Mouse (Mus musculus): ENCODE measurements around the gene Map3k12.

Map3k12 gene

DNA sequence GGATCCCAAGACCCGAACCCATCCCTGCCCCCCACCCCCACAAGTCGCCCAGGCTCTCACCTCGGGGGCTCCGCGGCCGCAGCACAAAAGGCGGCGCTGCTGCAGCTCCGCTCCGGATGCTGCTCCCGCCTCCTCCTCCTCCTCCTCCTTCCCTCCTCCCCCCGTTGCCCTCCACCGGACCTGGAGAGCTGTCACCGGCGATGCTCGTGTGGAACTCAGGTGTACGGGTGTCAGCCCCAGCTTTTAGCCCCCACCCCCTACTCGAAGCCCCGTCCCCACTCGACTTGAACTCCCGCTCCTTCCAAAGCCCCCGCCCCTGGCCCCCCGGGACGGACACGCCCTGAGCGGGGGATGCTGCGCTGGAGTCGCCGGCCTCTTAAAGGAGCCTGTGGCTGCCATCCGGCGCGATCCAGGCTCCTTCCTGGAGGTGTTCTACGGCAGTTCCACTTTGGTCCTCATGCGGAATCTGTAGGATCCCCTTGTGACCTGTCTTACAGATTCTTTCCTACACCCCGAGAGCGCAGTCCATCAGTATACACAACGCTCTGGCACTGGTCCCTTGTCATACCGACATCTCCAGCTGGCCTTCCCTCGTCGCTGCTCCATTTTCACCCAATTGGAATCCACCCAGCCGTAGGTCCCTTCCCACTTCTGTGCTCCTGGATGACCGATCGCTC is at the start of gene Map3k12:
Map3k12 (minus strand) TSS at position 337 of the 677 bp plus-strand sequence.
- no peak for DNase-seq (ENCODE audit: extremely low spot score, low read depth, low spot score)

DNA sequence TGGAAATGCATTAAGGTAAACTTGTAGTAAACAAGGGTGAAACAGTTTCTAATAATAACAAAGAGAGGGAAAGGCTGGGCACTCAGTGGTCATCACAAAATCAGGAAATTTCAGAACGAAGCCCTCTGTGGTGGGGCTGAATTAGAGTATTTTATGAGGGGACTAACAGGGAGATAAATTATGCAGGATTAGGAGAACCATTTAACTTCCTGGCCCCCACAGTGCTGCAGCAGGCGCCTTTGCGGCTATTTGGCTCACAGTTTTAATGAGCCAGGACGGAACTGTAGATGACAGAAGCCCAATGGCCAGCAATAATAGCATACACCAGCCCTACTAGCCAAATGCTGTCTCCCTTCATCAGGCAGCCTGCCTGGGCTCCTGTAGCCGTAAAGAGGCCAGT is 46.8 kb upstream of the Map3k12 start:
- DNase-seq (ENCODE audit: extremely low spot score, low read depth, low spot score): no peak

DNA sequence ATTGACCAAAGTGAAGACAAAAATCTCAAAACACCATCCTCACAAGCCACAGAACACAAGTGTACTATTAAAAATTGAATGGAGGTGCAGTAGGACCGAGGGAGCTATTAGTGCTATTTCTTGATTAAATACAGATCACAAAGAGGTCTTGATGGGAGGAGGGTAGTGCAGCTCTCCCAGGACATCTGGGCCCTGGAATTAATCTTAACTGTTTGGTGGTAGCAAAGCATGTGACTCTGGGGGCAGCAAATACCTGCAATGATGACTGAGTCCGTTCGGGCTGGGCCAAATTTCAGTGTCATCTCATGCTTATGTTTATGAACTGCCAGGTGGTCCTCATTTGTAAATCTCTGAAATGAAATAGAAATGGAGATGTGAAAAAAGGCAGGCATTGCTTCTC is 46.2 kb upstream of the Map3k12 start:
- DNase-seq (ENCODE audit: extremely low spot score, low read depth, low spot score): no peak

DNA sequence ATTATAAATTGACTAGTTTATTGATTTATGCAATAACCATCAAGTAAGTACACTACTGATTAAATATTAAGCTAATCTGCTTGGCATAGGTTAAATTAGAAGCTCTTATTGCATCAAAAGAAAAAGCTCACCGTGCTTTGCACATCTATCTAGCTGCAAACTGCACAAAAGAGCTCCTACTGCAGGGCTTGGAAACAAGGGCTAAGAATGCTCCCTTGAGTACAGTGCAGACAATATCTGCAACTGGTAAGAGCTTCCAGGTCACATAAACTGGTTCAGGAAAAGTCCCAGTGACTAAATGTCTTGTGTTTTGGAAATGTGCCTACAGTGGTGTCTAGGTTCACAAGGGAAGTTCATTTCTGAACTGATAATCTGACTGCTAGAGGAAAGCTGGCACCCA is 45.6 kb upstream of the Map3k12 start:
- DNase-seq (ENCODE audit: extremely low spot score, low read depth, low spot score): no peak

DNA sequence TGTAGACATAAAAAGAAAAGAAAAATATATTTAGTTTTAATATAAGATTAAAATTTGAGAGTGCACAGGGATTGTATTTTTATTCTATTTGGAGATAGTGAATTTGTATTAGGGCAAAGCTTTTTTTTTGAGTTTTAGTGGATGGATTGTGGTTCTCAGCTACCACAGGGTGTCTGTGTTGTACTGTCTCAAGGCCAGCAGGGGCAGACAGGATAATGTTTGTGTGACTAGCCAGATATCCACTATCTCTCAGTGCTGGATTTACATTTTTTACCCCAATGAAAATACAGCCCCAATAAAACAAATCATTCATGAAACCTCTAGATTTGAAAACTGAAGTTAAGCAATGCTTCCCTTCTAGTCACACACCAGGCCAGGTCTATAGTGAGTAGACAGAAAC is 40.7 kb upstream of the Map3k12 start:
- DNase-seq (ENCODE audit: extremely low spot score, low read depth, low spot score): no peak

DNA sequence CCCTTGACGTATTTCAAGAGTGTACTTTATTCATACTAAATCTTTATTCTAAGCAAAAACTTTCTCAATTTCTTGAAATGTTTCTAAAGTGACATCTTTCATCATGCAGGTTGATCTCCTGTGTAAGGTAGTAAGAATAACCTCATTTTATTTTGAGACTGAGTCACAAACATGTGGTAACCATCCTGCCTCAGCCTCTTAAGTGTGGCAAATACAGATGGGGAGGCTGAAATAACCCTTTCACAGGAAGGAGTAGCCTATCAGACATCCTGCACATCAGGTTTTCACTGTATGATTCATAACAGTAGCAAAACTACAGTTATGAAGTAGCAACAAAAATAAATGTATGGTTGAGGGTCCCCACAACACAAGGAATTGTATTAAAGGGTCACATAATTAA is 38.7 kb upstream of the Map3k12 start:
- DNase-seq (ENCODE audit: extremely low spot score, low read depth, low spot score): no peak

DNA sequence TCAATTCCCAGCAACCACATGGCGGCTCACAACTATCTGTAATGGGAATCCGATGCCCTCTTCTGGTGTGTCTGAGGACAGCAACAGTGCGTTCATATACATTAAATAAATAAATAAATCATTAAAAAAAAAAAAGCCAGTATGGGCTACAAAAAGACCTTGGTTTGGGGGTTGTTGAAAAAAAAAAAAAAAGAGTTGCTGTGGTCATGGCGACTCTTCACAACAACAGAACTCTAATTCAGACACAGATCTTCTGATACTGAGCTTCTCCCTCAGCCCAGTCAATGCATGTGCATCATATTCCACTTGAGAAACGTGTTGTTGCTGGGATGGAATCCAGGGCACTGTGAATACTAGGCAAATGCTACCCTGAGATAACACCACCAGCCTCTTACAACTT is 35.7 kb upstream of the Map3k12 start:
- DNase-seq (ENCODE audit: extremely low spot score, low read depth, low spot score): no peak

DNA sequence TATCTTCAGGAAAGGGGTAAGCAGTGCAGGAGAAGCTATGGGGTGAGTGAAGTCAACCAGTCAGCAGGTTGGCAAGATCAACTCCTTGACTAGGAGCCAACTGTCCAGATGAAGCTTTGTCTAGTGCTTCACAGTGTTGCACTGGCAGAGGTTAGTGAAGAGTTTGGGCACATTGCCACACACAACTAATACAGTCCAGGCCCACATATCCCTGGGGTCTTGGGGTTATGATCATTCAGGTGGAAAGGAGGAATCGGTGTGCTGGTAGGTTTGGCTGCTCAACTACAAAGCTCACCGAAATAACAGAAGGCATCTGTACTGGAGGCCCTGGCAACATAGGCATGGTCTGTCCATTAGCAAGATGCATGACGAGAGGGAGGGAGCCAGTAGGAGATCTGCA is 30.6 kb upstream of the Map3k12 start:
- DNase-seq (ENCODE audit: extremely low spot score, low read depth, low spot score): no peak

DNA sequence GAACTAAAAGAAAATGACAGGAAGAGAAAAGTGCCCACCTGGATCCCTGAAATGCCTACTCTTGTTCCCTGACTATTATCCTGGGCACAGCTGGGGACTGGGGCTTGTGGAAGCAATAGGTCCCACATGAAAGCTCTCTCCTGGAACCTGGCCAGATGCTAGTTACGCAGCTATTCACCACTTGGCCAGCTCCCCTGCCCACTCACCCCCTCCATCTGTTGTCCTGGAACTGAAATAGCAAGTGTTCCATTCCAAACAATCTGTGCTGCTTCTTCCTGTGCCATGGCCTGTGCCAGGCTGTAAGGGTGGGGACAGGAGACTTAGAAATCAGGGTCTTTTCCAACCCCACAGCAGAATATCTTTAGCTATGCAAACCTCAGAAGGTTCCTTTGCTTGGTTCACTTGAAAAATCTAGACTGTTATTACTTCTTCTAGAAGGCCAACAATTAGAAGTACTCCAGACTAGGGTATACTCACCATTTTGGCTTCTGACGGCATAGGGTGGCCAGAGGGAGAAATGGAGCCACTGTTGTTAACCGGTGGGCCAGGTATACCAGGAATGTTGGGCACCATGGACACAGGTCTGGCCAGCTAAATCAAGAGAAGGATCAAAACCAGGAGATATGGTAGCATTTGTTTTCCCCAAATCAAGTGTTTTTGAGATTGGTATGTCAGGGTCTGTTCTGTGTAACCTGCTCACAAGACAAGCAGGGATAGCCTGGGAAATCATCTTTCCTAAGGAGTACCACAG is 30.0 kb upstream of the Map3k12 start:
- DNase-seq (ENCODE audit: extremely low spot score, low read depth, low spot score): no peak

DNA sequence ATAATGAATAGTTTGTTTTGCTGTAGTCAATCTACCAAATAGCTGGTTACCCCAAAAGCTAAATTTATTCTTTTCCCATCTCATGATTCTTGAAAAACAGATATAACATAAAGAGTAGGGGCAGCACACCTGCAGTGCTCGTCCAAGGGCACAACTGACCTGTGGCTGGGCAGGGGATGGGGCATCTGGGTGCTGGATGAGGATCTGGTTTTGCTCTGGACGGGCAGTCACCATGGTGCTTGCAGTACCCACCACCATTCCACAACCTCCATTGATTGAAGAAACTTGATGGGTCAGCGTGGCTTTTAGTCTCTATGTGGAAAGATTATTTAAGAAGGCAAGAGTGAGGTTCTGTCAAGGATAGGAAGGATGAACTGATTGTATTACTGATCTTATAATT is 29.4 kb upstream of the Map3k12 start:
- DNase-seq (ENCODE audit: extremely low spot score, low read depth, low spot score): no peak

DNA sequence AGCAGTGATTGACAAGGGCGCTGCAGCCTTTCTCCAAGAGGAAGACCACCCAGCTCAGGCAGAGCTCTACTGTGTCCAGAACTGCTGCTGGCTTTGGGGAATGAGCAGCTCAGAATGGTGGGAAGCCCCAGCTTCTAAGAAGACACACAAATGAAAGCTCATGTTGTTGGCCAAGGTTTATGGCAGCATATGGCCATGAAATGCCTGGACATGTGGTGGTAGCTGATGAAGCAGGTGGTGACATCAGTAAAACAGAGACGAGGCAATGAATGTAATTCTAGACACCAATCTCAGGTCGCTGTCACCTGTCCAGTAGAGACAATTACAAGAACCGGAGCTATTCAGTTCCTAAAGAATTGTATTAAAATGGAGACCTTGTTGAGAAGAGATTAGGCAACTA is 27.9 kb upstream of the Map3k12 start:
- DNase-seq (ENCODE audit: extremely low spot score, low read depth, low spot score): no peak

DNA sequence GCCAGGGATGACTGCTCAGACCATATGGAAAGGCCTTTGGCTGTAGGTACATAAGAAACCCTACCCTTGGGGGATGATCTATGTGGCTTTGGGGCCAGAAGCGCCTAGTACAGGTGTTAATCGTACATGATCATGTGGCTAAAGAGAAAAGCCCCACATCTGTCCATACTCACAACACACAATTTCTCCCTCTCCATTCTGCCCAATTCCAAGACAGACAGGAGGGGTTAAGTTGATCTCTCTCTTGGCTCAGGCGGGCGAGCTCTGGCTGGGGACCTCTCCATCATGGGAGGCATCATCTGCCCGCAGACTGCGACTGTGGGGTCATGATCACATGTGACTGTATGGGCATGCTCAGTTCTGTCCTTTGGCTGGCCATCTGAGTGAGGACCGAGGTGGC is 17.1 kb upstream of the Map3k12 start:
- no peak for DNase-seq (ENCODE audit: extremely low spot score, low read depth, low spot score)

DNA sequence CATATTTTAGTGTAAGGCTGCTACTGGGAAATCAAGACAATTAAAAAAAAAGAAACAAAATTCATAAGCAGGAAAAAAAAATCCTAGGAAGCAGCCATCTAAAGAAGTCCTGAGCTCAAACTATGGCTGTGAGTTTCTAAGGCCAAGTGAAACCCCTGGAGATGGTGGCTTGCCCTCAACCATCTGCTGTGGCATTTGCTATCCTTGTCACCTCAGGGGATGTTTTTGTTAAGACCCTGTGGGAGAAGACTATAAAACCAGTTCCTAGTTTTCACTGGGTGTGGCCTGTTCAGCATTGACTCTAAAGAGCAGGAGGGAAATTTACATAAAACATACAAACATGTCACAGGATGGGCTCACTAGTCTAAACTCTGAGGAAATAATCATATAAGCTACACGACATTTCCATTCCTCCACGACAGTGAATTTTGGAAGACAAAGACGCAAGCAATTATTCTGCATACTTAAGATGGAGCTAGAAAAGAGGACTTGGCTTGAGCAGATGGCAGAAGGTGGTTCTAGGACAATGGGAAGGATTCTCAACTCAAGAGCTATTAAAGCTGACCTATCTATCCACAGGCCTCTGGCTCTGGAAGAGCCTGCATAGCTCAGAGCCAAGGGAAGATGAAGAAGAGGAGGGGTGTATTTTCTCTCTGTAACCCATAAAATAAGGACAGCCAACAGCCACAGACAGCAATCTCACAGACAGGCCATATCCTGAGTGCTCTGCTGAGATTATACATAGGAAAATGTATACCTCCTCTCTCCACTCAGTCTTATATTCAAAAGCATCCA is 15.4 kb upstream of the Map3k12 start:
- no peak for DNase-seq (ENCODE audit: extremely low spot score, low read depth, low spot score)

DNA sequence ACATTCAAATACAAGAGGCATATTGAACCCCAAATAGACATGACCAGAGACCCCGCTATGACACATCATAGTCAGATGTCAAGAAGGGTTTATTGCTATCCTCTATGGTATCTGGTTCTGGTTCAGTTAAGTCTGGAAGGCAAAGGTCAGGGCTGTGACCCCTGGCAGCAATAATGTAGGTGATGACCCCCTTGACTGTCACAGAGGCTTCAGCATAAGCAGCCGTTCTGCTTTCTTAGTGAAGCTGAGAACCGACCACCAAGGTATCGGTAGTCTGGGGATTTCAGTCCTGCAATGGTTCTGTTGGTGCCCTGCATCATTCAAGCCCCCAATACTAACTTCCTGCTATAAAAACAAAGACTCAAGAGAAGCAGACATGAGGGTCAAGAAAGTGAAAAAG is 14.7 kb upstream of the Map3k12 start:
- no peak for DNase-seq (ENCODE audit: extremely low spot score, low read depth, low spot score)

DNA sequence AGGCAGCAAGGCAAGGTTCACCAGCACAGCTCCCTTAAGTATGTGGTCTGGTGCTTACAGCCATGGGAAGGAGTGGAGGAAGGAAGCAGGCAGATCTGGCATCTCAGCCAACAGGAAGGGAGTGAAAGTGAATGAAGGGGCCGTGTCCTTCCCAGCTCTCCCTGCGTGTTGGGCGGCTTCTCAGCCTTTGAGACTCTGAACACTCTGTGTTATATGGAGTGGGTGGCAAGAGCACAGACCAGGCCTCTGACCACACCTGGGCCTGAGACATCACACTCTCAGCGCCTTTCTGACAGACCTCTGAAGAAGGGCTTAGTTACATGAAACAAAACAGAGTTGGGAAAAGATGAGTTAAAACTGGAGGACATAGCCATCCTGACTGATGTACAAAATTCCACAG is 13.7 kb upstream of the Map3k12 start:
- DNase-seq (ENCODE audit: extremely low spot score, low read depth, low spot score): no peak

DNA sequence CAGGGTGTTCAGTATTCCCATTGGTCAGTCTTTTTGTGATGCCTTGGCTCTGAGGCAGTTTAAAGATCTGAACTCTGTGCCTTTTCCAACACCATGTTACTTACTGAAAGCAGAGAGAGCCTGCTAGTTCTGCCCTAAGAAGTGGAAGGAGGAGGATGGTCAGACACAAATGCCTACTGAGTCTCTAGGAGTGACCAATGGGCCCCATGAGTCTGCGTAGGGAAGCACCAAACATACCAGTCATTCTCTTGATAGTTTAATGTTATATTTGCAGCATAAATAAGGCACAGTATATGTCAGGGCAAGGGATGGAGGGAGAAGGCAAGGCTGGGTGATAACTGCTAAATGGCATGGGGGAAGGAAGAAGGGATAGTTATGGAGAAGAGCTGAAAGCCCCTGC is 11.5 kb upstream of the Map3k12 start:
- no peak for DNase-seq (ENCODE audit: extremely low spot score, low read depth, low spot score)

DNA sequence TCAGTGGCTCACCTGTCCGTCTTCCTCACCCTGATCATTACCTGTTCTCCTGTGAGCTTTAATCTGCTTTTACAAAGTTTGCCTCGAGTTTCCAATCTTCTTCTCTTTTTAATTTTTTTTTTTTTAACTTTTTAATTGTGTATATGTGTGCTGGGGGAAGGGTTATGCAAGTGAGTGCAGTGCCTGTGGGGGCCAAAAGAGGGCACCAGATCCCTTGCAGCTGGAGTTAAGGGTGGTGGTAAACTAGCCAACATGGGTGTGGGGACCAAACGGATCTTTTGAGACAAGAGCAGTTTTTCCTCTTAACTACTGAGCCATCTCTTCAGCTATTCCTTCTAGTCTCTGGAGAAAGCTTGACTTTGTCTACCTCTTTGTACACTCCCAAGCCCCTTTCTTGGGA is 11.1 kb upstream of the Map3k12 start:
- no peak for DNase-seq (ENCODE audit: extremely low spot score, low read depth, low spot score)

DNA sequence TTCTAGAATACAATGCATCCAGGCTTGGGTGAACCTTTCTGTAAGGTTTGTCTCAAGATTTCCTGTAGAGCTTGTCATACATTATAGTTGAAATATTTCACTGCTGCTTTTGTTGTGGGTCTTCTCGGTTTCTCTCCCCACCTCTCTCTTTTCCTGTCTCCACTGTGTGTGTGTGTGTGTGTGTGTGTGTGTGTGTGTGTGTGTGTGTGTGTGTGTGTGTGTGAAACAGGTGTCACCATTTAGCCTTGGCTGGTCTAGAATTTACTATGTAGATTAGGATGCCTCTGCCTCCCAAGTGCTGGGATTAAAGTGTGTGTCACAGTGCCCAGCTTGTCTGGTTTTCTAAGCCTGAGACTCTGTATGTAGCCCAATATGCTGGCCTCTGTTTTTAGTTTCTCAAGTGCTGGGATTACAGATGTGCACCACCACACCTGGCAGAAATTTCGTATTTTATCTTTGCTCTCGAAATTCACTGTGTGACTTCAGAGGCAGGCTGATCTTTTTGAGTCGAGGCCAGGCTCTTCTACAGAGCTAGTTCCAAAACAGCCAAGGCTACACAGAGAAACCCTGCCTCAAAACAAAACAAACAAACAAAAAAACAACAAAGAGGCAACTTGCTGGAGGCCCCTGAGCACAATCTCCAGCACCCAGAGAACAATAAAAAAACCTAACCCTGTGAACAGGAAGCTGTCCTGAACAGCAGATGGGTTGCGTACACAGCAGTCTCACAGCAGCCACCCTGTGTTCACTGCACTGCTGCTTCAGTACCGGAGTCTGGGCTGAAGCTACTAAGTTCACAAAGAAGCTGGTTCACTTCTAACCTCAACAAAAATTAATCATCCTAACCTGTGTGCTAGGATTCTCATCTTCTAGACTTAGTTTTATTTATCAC is 9.5 kb upstream of the Map3k12 start:
- no peak for DNase-seq (ENCODE audit: extremely low spot score, low read depth, low spot score)

DNA sequence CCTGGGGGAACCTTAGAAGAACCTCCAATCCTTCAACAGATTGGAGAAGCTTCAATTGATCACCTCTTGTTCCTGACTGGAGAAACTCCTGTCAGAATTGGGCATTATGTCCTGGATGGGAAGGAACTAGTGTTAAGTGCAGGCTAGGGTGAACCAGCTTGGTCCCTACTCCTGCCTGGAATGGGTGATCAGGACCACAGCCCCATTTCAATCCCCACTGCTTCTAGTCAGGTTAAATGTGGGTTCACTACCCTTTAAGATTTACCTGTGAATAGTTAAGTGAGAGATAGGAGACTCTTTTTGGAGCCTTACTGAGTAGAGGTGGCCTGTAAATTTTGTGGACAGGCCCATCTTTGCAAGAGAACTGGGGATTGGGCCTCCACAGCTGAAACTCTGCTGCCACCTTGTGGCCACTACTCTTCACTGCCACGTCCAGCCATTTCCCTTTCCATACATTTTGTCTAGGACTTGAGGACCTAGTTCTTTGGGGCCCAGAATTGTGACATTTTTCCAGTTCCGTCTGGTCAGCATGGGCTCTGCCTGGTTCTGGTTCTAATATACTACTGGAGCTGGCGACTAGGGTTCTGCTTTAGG is 8.1 kb upstream of the Map3k12 start, which contains the start of gene Npff:
Npff (minus strand) TSS at position 51 of the 594 bp plus-strand sequence.
- DNase-seq (ENCODE audit: extremely low spot score, low read depth, low spot score): peak; percentile 63

DNA sequence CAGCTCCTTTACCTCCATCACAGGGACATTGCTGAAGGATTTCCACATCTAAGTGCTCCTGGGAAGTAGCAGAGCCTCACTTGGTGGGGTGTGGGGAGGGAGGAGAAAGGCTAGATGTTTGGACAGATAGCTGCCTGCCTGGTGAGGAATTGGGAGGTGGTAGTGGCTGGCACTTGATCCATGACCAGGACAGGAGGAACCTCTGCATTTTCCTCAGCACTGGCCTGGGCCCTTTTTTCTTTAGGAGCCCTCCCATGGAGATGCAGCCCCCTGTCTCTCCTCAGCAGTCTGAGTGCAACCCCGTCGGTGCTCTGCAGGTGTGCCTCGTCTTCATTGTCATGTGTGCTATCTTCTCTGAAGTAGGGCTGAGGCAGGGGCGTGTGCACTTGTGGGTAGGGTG is 4.6 kb upstream of the Map3k12 start:
- no peak for DNase-seq (ENCODE audit: extremely low spot score, low read depth, low spot score)

DNA sequence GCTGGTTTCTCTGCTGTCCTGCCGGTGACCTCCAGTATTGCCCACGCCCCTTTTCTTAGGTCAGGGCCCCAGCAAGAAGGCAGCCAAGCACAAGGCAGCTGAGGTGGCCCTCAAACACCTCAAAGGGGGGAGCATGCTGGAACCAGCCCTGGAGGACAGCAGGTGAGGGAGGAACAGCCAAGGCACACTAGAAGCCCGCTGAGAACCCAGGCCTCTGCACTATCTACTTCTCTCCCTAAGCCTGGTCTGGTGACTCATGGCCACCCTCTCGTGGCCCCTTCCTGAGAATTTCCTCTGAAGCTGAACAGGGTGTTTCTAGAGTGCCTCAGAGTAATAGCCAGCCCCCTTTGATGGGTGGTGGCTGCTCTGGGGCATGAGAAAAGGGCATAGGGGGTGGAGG is 3.6 kb upstream of the Map3k12 start:
- DNase-seq (ENCODE audit: extremely low spot score, low read depth, low spot score): no peak

Data from hindlimb bud, embryonic 11.5 days (tissue).